Mouse (Mus musculus) megakaryocyte, embryonic 14.5 days (primary cell): ENCODE data around the gene Fam163b.

Experiments used
- FLI1 ChIP-seq: IDR thresholded peaks from 2 replicates; pipeline ENCODE4 v1.6.1; 2012; ENCODE audit warnings: low read length, inconsistent platforms, mixed read lengths
- GATA1 ChIP-seq: IDR thresholded peaks from 3 replicates; pipeline ENCODE4 v1.6.1; 2012; ENCODE audit warnings: mixed read lengths, low read length, inconsistent platforms, borderline replicate concordance

DNA sequence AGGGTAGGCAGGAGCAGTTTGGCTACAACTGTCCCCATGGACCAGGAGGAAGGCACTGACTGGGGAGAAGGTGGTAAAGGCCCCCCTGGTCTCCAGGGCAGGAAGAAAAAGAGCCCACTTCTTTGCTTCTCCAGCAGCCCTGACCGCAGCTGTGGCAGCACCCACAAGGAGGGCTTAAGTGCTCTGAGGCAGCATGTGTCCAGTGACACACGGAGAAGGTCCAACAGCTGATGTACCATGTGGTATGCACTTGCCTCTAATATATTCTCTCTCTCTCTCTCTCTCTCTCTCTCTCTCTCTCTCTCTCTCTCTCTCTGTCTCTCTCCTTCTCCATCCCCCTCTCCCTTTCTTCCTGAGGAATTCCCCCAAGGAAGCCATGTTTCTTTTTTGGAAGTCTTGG is 70.3 kb downstream of the Fam163b start, which contains the start of gene Mymk:
- TF ChIP-seq GATA1 (no peak), FLI1 (no peak)
